7 mouse cellular contexts compared by ENCODE assay signal in the genomic region with DNA sequence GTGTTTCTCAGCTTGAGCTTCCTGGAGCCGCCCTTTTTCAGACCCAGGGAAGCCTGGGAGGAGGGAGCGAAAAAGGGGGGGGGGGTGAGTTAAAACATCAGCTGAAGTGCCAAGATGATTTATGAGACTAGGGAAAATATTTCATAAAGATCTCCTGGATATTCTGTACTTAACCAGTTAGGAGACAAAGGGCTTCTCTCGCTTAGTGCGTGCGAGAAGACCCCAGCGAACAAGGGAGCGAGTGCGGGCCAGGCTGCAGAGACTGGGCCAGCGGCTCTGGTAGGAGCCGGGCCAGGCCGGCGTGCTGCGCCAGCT. TPM values are rescaled to one million over a fixed set of nuclear protein-coding genes. Genes with fewer than 3 reads are reported as not detected.
DNase-seq lines count a peak whose midpoint lies in the region; ATAC-seq and TF ChIP-seq lines count a peak whose summit lies in the region.

No protein-coding gene starts in this region.

- no peaks in the 10 kb centered on the region for H3K36me3 ChIP-seq in liver, embryonic 12.5 days
- no peaks in the 10 kb centered on the region for H3K36me3 ChIP-seq in forebrain, embryonic 13.5 days (ENCODE audit: poor library complexity, severe bottlenecking)
- no peaks in the 10 kb centered on the region for H3K36me3 ChIP-seq in intestine, postnatal 0 days (ENCODE audit: control insufficient read depth, insufficient read depth)
- H3K36me3 ChIP-seq in neural tube, embryonic 14.5 days (ENCODE audit: control insufficient read depth, insufficient read depth, low read length): no peaks in the 10 kb centered on the region

- no peak overlapping the region for H3K4me3 ChIP-seq in liver, embryonic 12.5 days
- peak overlapping the region; percentile 35 for H3K4me3 ChIP-seq in forebrain, embryonic 13.5 days
- H3K4me3 ChIP-seq in intestine, postnatal 0 days (ENCODE audit: low read depth, low read length): peak overlapping the region; percentile 33
- H3K4me3 ChIP-seq in neural tube, embryonic 14.5 days (ENCODE audit: low read depth, low read length): peak overlapping the region; percentile 51

- 0 out of 2 replicates have a peak overlapping the region, but pooled peaks have one; percentile 64 for H3K4me2 ChIP-seq in liver, embryonic 12.5 days
- H3K4me2 ChIP-seq in forebrain, embryonic 13.5 days: peak overlapping the region; percentile 63; the same call in 1 of the 2 replicates
- peak overlapping the region; percentile 63; the same call in 1 of the 2 replicates for H3K4me2 ChIP-seq in intestine, postnatal 0 days (replicated peaks; ENCODE audit: low read depth)
- peak overlapping the region; percentile 60 for H3K4me2 ChIP-seq in neural tube, embryonic 14.5 days (ENCODE audit: low read depth, low read length)

- no peak overlapping the region for H3K27ac ChIP-seq in liver, embryonic 12.5 days
- H3K27ac ChIP-seq in forebrain, embryonic 13.5 days: no peak overlapping the region
- no peak overlapping the region for H3K27ac ChIP-seq in intestine, postnatal 0 days (ENCODE audit: low read depth, low read length)
- H3K27ac ChIP-seq in neural tube, embryonic 14.5 days (ENCODE audit: low read depth, low read length): peak overlapping the region; percentile 87

- H3K4me1 ChIP-seq in liver, embryonic 12.5 days: peaks cover 11% of the 10 kb centered on the region; the same call in 1 of the 2 replicates
- H3K4me1 ChIP-seq in forebrain, embryonic 13.5 days: peaks cover 37% of the 10 kb centered on the region
- H3K4me1 ChIP-seq in intestine, postnatal 0 days (replicated peaks; ENCODE audit: control insufficient read depth, insufficient read depth, low read length): peaks cover 4% of the 10 kb centered on the region; the same call in 1 of the 2 replicates
- peaks cover 15% of the 10 kb centered on the region for H3K4me1 ChIP-seq in neural tube, embryonic 14.5 days (ENCODE audit: control insufficient read depth, insufficient read depth, low read length)

- TF ChIP-seq CTCF in intestine, postnatal 0 days (IDR thresholded peaks at IDR 0.05; ENCODE audit: low read depth): no peak

- ATAC-seq in liver, embryonic 12.5 days: no peak
- ATAC-seq in forebrain, embryonic 13.5 days: no peak
- ATAC-seq in intestine, postnatal 0 days: no peak
- ATAC-seq in neural tube, embryonic 14.5 days (ENCODE audit: low read depth): no peak

- DNase-seq in liver: no peak
- no peak for DNase-seq in left cerebral cortex, adult 18-20 months (ENCODE audit: low spot score in 2 of 2)
- DNase-seq in urinary bladder, postnatal 10 days (ENCODE audit: low spot score): no peak

- under 1% methylated on average over 12 of the region's 13 CpGs for WGBS in liver, embryonic 12.5 days (ENCODE audit: insufficient replicate concordance)
- under 1% methylated on average over 12 of the region's 13 CpGs for WGBS in forebrain, embryonic 13.5 days
- WGBS in intestine, postnatal 0 days: 2% methylated on average over 13 of the region's 13 CpGs
- whole genome bisulfite sequencing in neural tube, embryonic 14.5 days: under 1% methylated on average over 13 of the region's 13 CpGs

- H3K9ac ChIP-seq in liver, embryonic 12.5 days: no peak overlapping the region
- no peak overlapping the region for H3K9ac ChIP-seq in forebrain, embryonic 13.5 days
- H3K9ac ChIP-seq in intestine, postnatal 0 days (ENCODE audit: low read depth, low read length): no peak overlapping the region
- peak overlapping the region; percentile 75 for H3K9ac ChIP-seq in neural tube, embryonic 14.5 days (replicated peaks; ENCODE audit: low read depth, low read length)

- no peaks in the 10 kb centered on the region for H3K9me3 ChIP-seq in liver, embryonic 12.5 days (replicated peaks)
- no peaks in the 10 kb centered on the region for H3K9me3 ChIP-seq in forebrain, embryonic 13.5 days (replicated peaks)
- H3K9me3 ChIP-seq in intestine, postnatal 0 days (ENCODE audit: control insufficient read depth): no peaks in the 10 kb centered on the region
- H3K9me3 ChIP-seq in neural tube, embryonic 14.5 days (ENCODE audit: control insufficient read depth, low read length): no peaks in the 10 kb centered on the region

- peaks cover 99% of the 10 kb centered on the region for H3K27me3 ChIP-seq in liver, embryonic 12.5 days (replicated peaks)
- peaks cover 98% of the 10 kb centered on the region for H3K27me3 ChIP-seq in forebrain, embryonic 13.5 days
- H3K27me3 ChIP-seq in intestine, postnatal 0 days (replicated peaks; ENCODE audit: control insufficient read depth, insufficient read depth, low read length): peaks cover 96% of the 10 kb centered on the region
- H3K27me3 ChIP-seq in neural tube, embryonic 14.5 days (ENCODE audit: control insufficient read depth, insufficient read depth, low read length): peaks cover 29% of the 10 kb centered on the region

RNA-seq across cellular contexts. Expression of a gene that starts 0.5 kb away (rescaled TPM):
- not detected in 2 replicates for polyA plus RNA-seq in liver, embryonic 12.5 days (2016; fragmentation: Nextera tagmentation; extraction: Ambion mirVana)
- polyA plus RNA-seq in forebrain, embryonic 13.5 days (2015; fragmentation: Nextera tagmentation; extraction: Ambion mirVana): 0.05 TPM in 1 of 2 replicates, not detected in the other
- polyA plus RNA-seq in intestine, postnatal 0 days (2015; fragmentation: Nextera tagmentation; extraction: Ambion mirVana): not detected in 2 replicates
- 23.8 and 27.0 TPM in 2 replicates for polyA plus RNA-seq in neural tube, embryonic 14.5 days (2014; fragmentation: Nextera tagmentation; extraction: Ambion mirVana)
- total RNA-seq in left cerebral cortex, adult 18-20 months (2021): under 1 TPM; 0.23 to 0.42 TPM

Comparison
In these comparisons a context has a peak if more than half of its experiments do, and no peak if none do; other contexts are left out.
1. RNA of a gene that starts 0.5 kb away (polyA plus RNA-seq): 23.8 to 27.0 TPM in neural tube, embryonic 14.5 days; 0.05 TPM in forebrain, embryonic 13.5 days, not detected in liver, embryonic 12.5 days and not detected in intestine, postnatal 0 days; every median in the first group is over 10 times any median in the second.
2. Peak in every context shown above with its lines, with median percentiles within 50 percentile points of each other: H3K4me2 ChIP-seq.